ENCODE assay signal across 16 mouse cellular contexts in genomic region chr11:103811246-103811645, GRCm38 (mm10). TPM values are rescaled to one million over a fixed set of nuclear protein-coding genes. Genes with fewer than 3 reads are reported as not detected.
A peak's percentile ranks its signal among the peaks of the same experiment; 100 is the strongest.
DNase-seq lines count a peak whose midpoint lies in the region; ATAC-seq lines count a peak whose summit lies in the region.
"Had no signal": no experiment of that assay in that cellular context is flagged by ENCODE, and none has a peak within 500 bp of the region (broad histone marks: within the 10 kb centered on the region; RNA-seq: fewer than 3 reads in every experiment).

No protein-coding gene starts in this region.

- 0 out of 2 replicates have a peak overlapping the region, but pooled peaks have one; percentile 8 for H3K4me2 ChIP-seq in forebrain, embryonic 12.5 days
- H3K4me2 ChIP-seq in forebrain, embryonic 15.5 days (replicated peaks) = no peak overlapping the region
- H3K4me2 ChIP-seq in neural tube, embryonic 12.5 days (replicated peaks) = peak overlapping the region; percentile 97
- H3K4me2 ChIP-seq in midbrain, embryonic 13.5 days (replicated peaks) = peak overlapping the region; percentile 90

- H3K27me3 ChIP-seq in forebrain, embryonic 12.5 days = peaks cover 98% of the 10 kb centered on the region
- peaks cover 40% of the 10 kb centered on the region for H3K27me3 ChIP-seq in forebrain, embryonic 15.5 days
- H3K27me3 ChIP-seq in neural tube, embryonic 12.5 days (replicated peaks) = peaks cover 43% of the 10 kb centered on the region
- peaks cover 25% of the 10 kb centered on the region for H3K27me3 ChIP-seq in midbrain, embryonic 13.5 days

- H3K4me3 ChIP-seq in forebrain, embryonic 12.5 days (replicated peaks) = no peak overlapping the region
- H3K4me3 ChIP-seq in forebrain, embryonic 15.5 days = no peak overlapping the region
- no peak overlapping the region for H3K4me3 ChIP-seq in neural tube, embryonic 12.5 days
- H3K4me3 ChIP-seq in midbrain, embryonic 13.5 days (replicated peaks) = no peak overlapping the region

- 34% methylated on average over 25 of the region's 25 CpGs for WGBS in forebrain, embryonic 12.5 days
- WGBS in forebrain, embryonic 15.5 days = 43% methylated on average over 25 of the region's 25 CpGs
- 37% methylated on average over 25 of the region's 25 CpGs for WGBS in neural tube, embryonic 12.5 days
- WGBS in midbrain, embryonic 13.5 days = 49% methylated on average over 25 of the region's 25 CpGs

- no peaks in the 10 kb centered on the region for H3K9me3 ChIP-seq in forebrain, embryonic 12.5 days
- no peaks in the 10 kb centered on the region for H3K9me3 ChIP-seq in forebrain, embryonic 15.5 days
- no peaks in the 10 kb centered on the region for H3K9me3 ChIP-seq in neural tube, embryonic 12.5 days
- no peaks in the 10 kb centered on the region for H3K9me3 ChIP-seq in midbrain, embryonic 13.5 days
- H3K9me3 ChIP-seq: embryonic facial prominence, embryonic 13.5 days had no signal

- H3K27ac ChIP-seq in forebrain, embryonic 12.5 days = no peak overlapping the region
- H3K27ac ChIP-seq in forebrain, embryonic 15.5 days (replicated peaks) = no peak overlapping the region
- H3K27ac ChIP-seq in neural tube, embryonic 12.5 days = no peak overlapping the region
- peak overlapping the region; percentile 37; the same call in 1 of the 2 replicates for H3K27ac ChIP-seq in midbrain, embryonic 13.5 days
- H3K27ac ChIP-seq: embryonic facial prominence, embryonic 13.5 days had no signal

- peaks cover 48% of the 10 kb centered on the region for H3K4me1 ChIP-seq in forebrain, embryonic 12.5 days
- H3K4me1 ChIP-seq in forebrain, embryonic 15.5 days = peaks cover 34% of the 10 kb centered on the region
- peaks cover 55% of the 10 kb centered on the region for H3K4me1 ChIP-seq in neural tube, embryonic 12.5 days
- H3K4me1 ChIP-seq in midbrain, embryonic 13.5 days (replicated peaks) = peaks cover 58% of the 10 kb centered on the region

- no peak overlapping the region for H3K9ac ChIP-seq in forebrain, embryonic 12.5 days
- H3K9ac ChIP-seq in forebrain, embryonic 15.5 days (replicated peaks) = no peak overlapping the region
- no peak overlapping the region for H3K9ac ChIP-seq in neural tube, embryonic 12.5 days
- H3K9ac ChIP-seq in midbrain, embryonic 13.5 days (replicated peaks) = no peak overlapping the region
- H3K9ac ChIP-seq: embryonic facial prominence, embryonic 13.5 days had no signal

- no peak for DNase-seq in neural tube, embryonic 10.5 days (ENCODE audit: extremely low spot score, low spot score)
- peak; percentile 55 to 56 for DNase-seq in right cerebral cortex, postnatal 36 days (ENCODE audit: low spot score in 2 of 2)
- no peak for DNase-seq in gastrocnemius, postnatal 4 days (ENCODE audit: low spot score in 2 of 2)
- DNase-seq: cerebellum, adult 9-10 months; heart, postnatal 10 days; kidney, adult 8-10 months; lung, postnatal 14 days had no signal

- ATAC-seq in forebrain, embryonic 12.5 days (ENCODE audit: low FRiP score) = no peak
- no peak for ATAC-seq in forebrain, embryonic 15.5 days (replicated peaks)
- no peak for ATAC-seq in neural tube, embryonic 12.5 days (ENCODE audit: low FRiP score, low read depth)
- no peak for ATAC-seq in midbrain, embryonic 13.5 days
- no peak for ATAC-seq in megakaryocyte-erythroid progenitor cell, adult 5-6 weeks (replicated peaks; ENCODE audit: low FRiP score, low TSS enrichment, poor library complexity, severe bottlenecking)
- ATAC-seq: activated CD4-positive, CD25-positive, alpha-beta regulatory T cell, adult 4 months had no signal

- H3K36me3 ChIP-seq in forebrain, embryonic 12.5 days (replicated peaks) = no peaks in the 10 kb centered on the region
- no peaks in the 10 kb centered on the region for H3K36me3 ChIP-seq in forebrain, embryonic 15.5 days
- H3K36me3 ChIP-seq in neural tube, embryonic 12.5 days = no peaks in the 10 kb centered on the region
- H3K36me3 ChIP-seq in midbrain, embryonic 13.5 days = peaks cover 28% of the 10 kb centered on the region
- H3K36me3 ChIP-seq: embryonic facial prominence, embryonic 13.5 days had no signal

RNA-seq across cellular contexts. Expression of gene Wnt3, which starts 37.3 kb away (rescaled TPM):
- polyA plus RNA-seq in forebrain, embryonic 12.5 days (2016; fragmentation: Nextera tagmentation; extraction: Ambion mirVana) = 6.6 TPM in 2 replicates
- polyA plus RNA-seq in forebrain, embryonic 15.5 days (2015; fragmentation: Nextera tagmentation; extraction: Ambion mirVana) = 4.2 and 5.3 TPM in 2 replicates
- polyA plus RNA-seq in neural tube, embryonic 12.5 days (2016; fragmentation: Nextera tagmentation; extraction: Ambion mirVana) = 6.9 and 7.8 TPM in 2 replicates
- polyA plus RNA-seq in midbrain, embryonic 13.5 days (2015; fragmentation: Nextera tagmentation; extraction: Ambion mirVana) = 15.7 and 18.6 TPM in 2 replicates
- total RNA-seq in megakaryocyte-erythroid progenitor cell, adult 5-6 weeks (2014; fragmentation: Nextera tagmentation) = not detected in 2 replicates
- total RNA-seq in megakaryocyte-erythroid progenitor cell, adult 5-6 weeks (2017) = not detected in 2 replicates
- total RNA-seq in gastrocnemius, postnatal 4 days (2021) = under 1 TPM; 0.21 to 0.27 TPM
- total RNA-seq: heart, postnatal 10 days; monocyte, adult 5-6 weeks had no signal
- polyA plus RNA-seq: urinary bladder, adult 2 months had no signal

Comparison
In these comparisons a context has a peak if more than half of its experiments do, and no peak if none do; other contexts are left out.
1. DNase-seq: peak in right cerebral cortex, postnatal 36 days (2 of 2); none in neural tube, embryonic 10.5 days (single experiment) and gastrocnemius, postnatal 4 days (0 of 2).